31 mouse cellular contexts compared by ENCODE assay signal in the genomic region with DNA sequence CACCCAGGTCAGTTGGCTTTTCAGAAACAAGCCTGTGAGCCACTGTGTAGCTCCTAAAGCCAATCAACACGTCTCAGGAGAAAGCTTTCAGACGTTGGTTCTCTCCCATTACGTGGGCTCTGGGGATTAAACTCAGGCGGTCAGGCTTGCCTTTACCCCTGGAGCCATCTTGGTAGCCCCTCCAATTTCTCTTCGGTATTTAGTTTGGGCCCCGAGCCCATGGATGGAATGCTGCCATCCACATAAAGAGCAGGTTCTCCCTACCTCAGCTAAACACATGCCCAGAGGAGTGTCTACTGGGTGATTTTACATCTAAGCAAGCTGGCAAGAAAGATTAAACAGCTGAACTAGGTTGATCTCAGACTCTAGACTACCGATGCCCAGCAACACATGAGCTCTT. TPM values are rescaled to one million over a fixed set of nuclear protein-coding genes. Genes with fewer than 3 reads are reported as not detected.
DNase-seq lines count a peak whose midpoint lies in the region; ATAC-seq and TF ChIP-seq lines count a peak whose summit lies in the region.
"Had no signal": no experiment of that assay in that cellular context is flagged by ENCODE, and none has a peak within 500 bp of the region (broad histone marks: within the 10 kb centered on the region; RNA-seq: fewer than 3 reads in every experiment).

No protein-coding gene starts in this region.

- ATAC-seq in liver, embryonic 12.5 days, result no peak
- ATAC-seq in liver, embryonic 11.5 days (replicated peaks; ENCODE audit: low FRiP score), result no peak
- ATAC-seq: forebrain, embryonic 14.5 days; forebrain, postnatal 0 days; hindbrain, embryonic 16.5 days; intestine, embryonic 15.5 days; Patski had no signal

- H3K27ac ChIP-seq in cerebellum, adult 2 months (ENCODE audit: insufficient read depth, low read length), result no peak overlapping the region
- H3K27ac ChIP-seq in liver, embryonic 12.5 days, result no peak overlapping the region
- no peak overlapping the region for H3K27ac ChIP-seq in liver, embryonic 11.5 days (ENCODE audit: low read depth, low read length)
- H3K27ac ChIP-seq: embryonic facial prominence, embryonic 12.5 days; embryonic facial prominence, embryonic 15.5 days; heart, embryonic 15.5 days; hindbrain, embryonic 10.5 days; intestine, embryonic 15.5 days had no signal

- H3K36me3 ChIP-seq in liver, embryonic 12.5 days, result peaks cover 15% of the 10 kb centered on the region
- H3K36me3 ChIP-seq in liver, embryonic 11.5 days (ENCODE audit: control insufficient read depth, insufficient read depth, low read length), result 0 out of 2 replicates have a peak, but pooled peaks cover 3% of the 10 kb centered on the region
- H3K36me3 ChIP-seq: heart, embryonic 15.5 days had no signal

- H3K4me1 ChIP-seq in cerebellum, adult 2 months (ENCODE audit: control insufficient read depth, insufficient read depth, low read length), result no peaks in the 10 kb centered on the region; the same call in 1 of the 2 replicates
- peaks cover 30% of the 10 kb centered on the region for H3K4me1 ChIP-seq in liver, embryonic 12.5 days
- H3K4me1 ChIP-seq in liver, embryonic 11.5 days (replicated peaks; ENCODE audit: control insufficient read depth, insufficient read depth, low read length), result peaks cover 15% of the 10 kb centered on the region

- no peaks in the 10 kb centered on the region for H3K9me3 ChIP-seq in liver, embryonic 12.5 days (replicated peaks)
- no peaks in the 10 kb centered on the region for H3K9me3 ChIP-seq in liver, embryonic 11.5 days (ENCODE audit: control insufficient read depth, low read length)
- H3K9me3 ChIP-seq: embryonic facial prominence, embryonic 12.5 days; embryonic facial prominence, embryonic 15.5 days; G1E; heart, embryonic 12.5 days; heart, embryonic 15.5 days; hindbrain, embryonic 10.5 days; hindbrain, embryonic 13.5 days; intestine, embryonic 15.5 days had no signal

- peak; percentile 10 to 36 for DNase-seq in adrenal gland, adult (ENCODE audit: inconsistent age in 2 of 2, low spot score in 1 of 2)
- no peak for DNase-seq in adrenal gland, adult 8-10 months
- peak; percentile 45 for DNase-seq in cerebellum, adult 9-10 months
- DNase-seq in cerebellum, adult 2 months, result no peak
- DNase-seq in liver, embryonic 11.5 days (ENCODE audit: low spot score), result no peak
- DNase-seq: adrenal gland, adult 2 months; adrenal gland, postnatal 25 days; cerebellum, postnatal 14 days; forebrain, postnatal 0 days; gastrocnemius, adult 2 months; gastrocnemius, postnatal 25 days; heart, adult 18-20 months; heart, postnatal 10 days; heart, postnatal 36 days; kidney, adult 11 months had no signal

- 0 out of 2 replicates have a peak overlapping the region, but pooled peaks have one; percentile 5 for H3K9ac ChIP-seq in liver, embryonic 12.5 days
- no peak overlapping the region for H3K9ac ChIP-seq in liver, embryonic 11.5 days (ENCODE audit: low read depth, low read length)
- H3K9ac ChIP-seq: embryonic facial prominence, embryonic 12.5 days; embryonic facial prominence, embryonic 15.5 days; forebrain, postnatal 0 days; heart, embryonic 12.5 days; heart, embryonic 15.5 days; intestine, embryonic 15.5 days had no signal

- no peak overlapping the region for H3K4me3 ChIP-seq in cerebellum, adult 2 months (replicated peaks; ENCODE audit: insufficient read depth, low read depth, low read length)
- H3K4me3 ChIP-seq in liver, embryonic 12.5 days, result no peak overlapping the region
- H3K4me3 ChIP-seq in liver, embryonic 11.5 days (ENCODE audit: low read depth, low read length), result no peak overlapping the region
- H3K4me3 ChIP-seq: embryonic facial prominence, embryonic 12.5 days; embryonic facial prominence, embryonic 15.5 days; heart, embryonic 12.5 days; heart, embryonic 15.5 days; intestine, embryonic 15.5 days had no signal

- WGBS in cerebellum, adult 2 months, result 83% methylated on average over 7 of the region's 7 CpGs
- WGBS in liver, embryonic 12.5 days (ENCODE audit: insufficient replicate concordance), result 76% methylated on average over 7 of the region's 7 CpGs
- WGBS in liver, embryonic 11.5 days, result 87% methylated on average over 7 of the region's 7 CpGs

- no peaks in the 10 kb centered on the region for H3K27me3 ChIP-seq in cerebellum, adult 2 months (ENCODE audit: control insufficient read depth, insufficient read depth, low read length)
- no peaks in the 10 kb centered on the region for H3K27me3 ChIP-seq in liver, embryonic 12.5 days (replicated peaks)
- no peaks in the 10 kb centered on the region for H3K27me3 ChIP-seq in liver, embryonic 11.5 days (replicated peaks; ENCODE audit: control insufficient read depth, insufficient read depth, low read length)
- H3K27me3 ChIP-seq: embryonic facial prominence, embryonic 12.5 days; embryonic facial prominence, embryonic 15.5 days; heart, embryonic 12.5 days; heart, embryonic 15.5 days; hindbrain, embryonic 13.5 days; intestine, embryonic 15.5 days; Patski had no signal

- H3K4me2 ChIP-seq in liver, embryonic 12.5 days, result no peak overlapping the region
- H3K4me2 ChIP-seq in liver, embryonic 11.5 days, result no peak overlapping the region
- H3K4me2 ChIP-seq: embryonic facial prominence, embryonic 15.5 days; heart, embryonic 12.5 days had no signal

- no peak for TF ChIP-seq CTCF in cerebellum, adult 2 months (IDR thresholded peaks at IDR 0.05; ENCODE audit: borderline replicate concordance, insufficient read depth, low read depth, low read length)

- no peak for TF ChIP-seq POLR2A in cerebellum, adult 2 months (IDR thresholded peaks at IDR 0.05; ENCODE audit: borderline replicate concordance, insufficient read depth, low read length)

RNA-seq across cellular contexts. Expression of a gene that starts 2.1 kb away (rescaled TPM):
- total RNA-seq in adrenal gland, adult 8-10 months (2022), result 10 to 100 TPM; 24.4 to 31.1 (median 27.4) TPM
- polyA plus RNA-seq in cerebellum, adult 2 months (2012; rRNA removed), result 54.8 and 55.3 TPM in 2 replicates
- polyA plus RNA-seq in liver, embryonic 12.5 days (2016; fragmentation: Nextera tagmentation; extraction: Ambion mirVana), result 48.4 and 55.3 TPM in 2 replicates
- polyA plus RNA-seq in liver, embryonic 11.5 days (2014; fragmentation: Nextera tagmentation; extraction: Ambion mirVana), result 61.4 and 70.6 TPM in 2 replicates

RNA-seq across cellular contexts. Expression of a gene that starts 18.2 kb away (rescaled TPM):
- 10 to 100 TPM; 38.5 to 67.8 (median 56.6) TPM for total RNA-seq in adrenal gland, adult 8-10 months (2022)
- 59.8 and 61.2 TPM in 2 replicates for polyA plus RNA-seq in cerebellum, adult 2 months (2012; rRNA removed)
- polyA plus RNA-seq in liver, embryonic 12.5 days (2016; fragmentation: Nextera tagmentation; extraction: Ambion mirVana), result 5.6 and 6.0 TPM in 2 replicates
- 7.0 and 9.0 TPM in 2 replicates for polyA plus RNA-seq in liver, embryonic 11.5 days (2014; fragmentation: Nextera tagmentation; extraction: Ambion mirVana)

RNA-seq across cellular contexts. Expression of a gene that starts 23.3 kb away (rescaled TPM):
- not detected for total RNA-seq in adrenal gland, adult 8-10 months (2022)
- polyA plus RNA-seq in cerebellum, adult 2 months (2012; rRNA removed), result 0.21 and 0.31 TPM in 2 replicates
- 0.29 and 0.31 TPM in 2 replicates for polyA plus RNA-seq in liver, embryonic 12.5 days (2016; fragmentation: Nextera tagmentation; extraction: Ambion mirVana)
- polyA plus RNA-seq in liver, embryonic 11.5 days (2014; fragmentation: Nextera tagmentation; extraction: Ambion mirVana), result 0.39 and 0.49 TPM in 2 replicates
- total RNA-seq: adrenal gland, adult 2 months; adrenal gland, postnatal 25 days; heart, adult 18-20 months; heart, postnatal 36 days had no signal

RNA-seq across cellular contexts. Expression of a gene that starts 32.9 kb away (rescaled TPM):
- total RNA-seq in adrenal gland, adult 8-10 months (2022), result not detected
- polyA plus RNA-seq in cerebellum, adult 2 months (2012; rRNA removed), result not detected in 2 replicates
- 1.7 and 2.3 TPM in 2 replicates for polyA plus RNA-seq in liver, embryonic 12.5 days (2016; fragmentation: Nextera tagmentation; extraction: Ambion mirVana)
- polyA plus RNA-seq in liver, embryonic 11.5 days (2014; fragmentation: Nextera tagmentation; extraction: Ambion mirVana), result 4.6 and 7.8 TPM in 2 replicates
- total RNA-seq: adrenal gland, adult 2 months; adrenal gland, postnatal 25 days; common myeloid progenitor, adult 5-6 weeks; forebrain, postnatal 0 days; G1E; gastrocnemius, adult 2 months; gastrocnemius, postnatal 25 days; heart, adult 18-20 months; heart, postnatal 10 days; heart, postnatal 36 days had no signal
- polyA plus RNA-seq: adrenal gland, adult 2 months; brain, embryonic 14.5 days; embryonic facial prominence, embryonic 15.5 days; forebrain, embryonic 14.5 days; forebrain, postnatal 0 days; frontal cortex, adult 2 months; G1E; gonadal fat pad, adult 2 months; heart, embryonic 12.5 days; heart, embryonic 15.5 days; hindbrain, embryonic 13.5 days; hindbrain, embryonic 16.5 days; Patski had no signal

RNA-seq across cellular contexts. Expression of a gene that starts 33.1 kb away (rescaled TPM):
- total RNA-seq in adrenal gland, adult 8-10 months (2022), result 100 to 1,000 TPM; 569 to 665 (median 622) TPM
- 410 and 442 TPM in 2 replicates for polyA plus RNA-seq in cerebellum, adult 2 months (2012; rRNA removed)
- 215 and 221 TPM in 2 replicates for polyA plus RNA-seq in liver, embryonic 12.5 days (2016; fragmentation: Nextera tagmentation; extraction: Ambion mirVana)
- polyA plus RNA-seq in liver, embryonic 11.5 days (2014; fragmentation: Nextera tagmentation; extraction: Ambion mirVana), result 306 and 319 TPM in 2 replicates

Comparison
In these comparisons a context has a peak if more than half of its experiments do, and no peak if none do; other contexts are left out.
1. DNase-seq: peak in adrenal gland, adult (2 of 2) and cerebellum, adult 9-10 months (single experiment); none in adrenal gland, adult 8-10 months (single experiment), cerebellum, adult 2 months (0 of 2) and liver, embryonic 11.5 days (single experiment).